Mouse (Mus musculus) forebrain, postnatal 0 days (tissue): Measurements from ENCODE around the gene Mrps21. TPM values are rescaled to one million over a fixed set of nuclear protein-coding genes. Genes with fewer than 3 reads are reported as not detected.
"Not testable (repeated sequence)": the region's sequence is repeated elsewhere in the genome, so short reads cannot be mapped to it uniquely, and the experiment has no call there.

Experiments
- ATAC-seq: fragments of 200-750 bp; cut with Nextera tagmentation; 2 replicates; pipeline ENCODE4 v1.8.0; 2017; ENCODE audit warnings: mild to moderate bottlenecking, moderate library complexity
- DNase-seq: peaks from one replicate; pipeline ENCODE4 v3.0.0-alpha.2; 2015
- H3K27ac ChIP-seq: fragments of 300-500 bp; sonication (generic); 2 replicates; pipeline ENCODE4 v1.5.1; 2014; ENCODE audit warnings: low read depth, mild to moderate bottlenecking, antibody characterized with exemption, low read length, moderate library complexity, mixed read lengths
- H3K27me3 ChIP-seq: fragments of 300-500 bp; sonication (generic); 2 replicates; pipeline ENCODE4 v1.6.1; 2014; ENCODE audit warnings: mild to moderate bottlenecking, low read length, mixed read lengths; ENCODE audit not compliant: insufficient read depth
- H3K36me3 ChIP-seq: fragments of 300-500 bp; sonication (generic); 2 replicates; pipeline ENCODE4 v1.6.1; 2014; ENCODE audit warnings: mild to moderate bottlenecking, moderate library complexity; ENCODE audit not compliant: insufficient read depth
- H3K4me1 ChIP-seq: fragments of 300-500 bp; sonication (generic); 2 replicates; pipeline ENCODE4 v1.6.1; 2014; ENCODE audit warnings: antibody characterized with exemption; ENCODE audit not compliant: insufficient read depth
- H3K4me2 ChIP-seq: fragments of 300-500 bp; sonication (generic); 2 replicates; pipeline ENCODE4 v1.6.1; 2014; ENCODE audit warnings: low read depth, mild to moderate bottlenecking, moderate library complexity
- H3K4me3 ChIP-seq: fragments of 300-500 bp; sonication (generic); 2 replicates; pipeline ENCODE4 v1.5.1; 2014; ENCODE audit warnings: low read depth, low read length, mixed read lengths
- H3K9ac ChIP-seq: fragments of 300-500 bp; sonication (generic); 2 replicates; pipeline ENCODE4 v1.6.1; 2014; ENCODE audit warnings: mild to moderate bottlenecking
- H3K9me3 ChIP-seq: fragments of 300-500 bp; sonication (generic); 2 replicates; pipeline ENCODE4 v1.6.1; 2016; ENCODE audit warnings: low read length
- CTCF ChIP-seq: sonication (generic); IDR thresholded peaks from 2 replicates; pipeline ENCODE4 v1.5.1; 2016; ENCODE audit warnings: antibody characterized with exemption, control low read depth, low read depth
- WGBS: fragments of 180-500 bp; shearing (Covaris S2); extraction: QIAGEN DNeasy Blood & Tissue Kit; methylation state at CpG from one replicate; pipeline ENCODE4 v1.1.7; 2014; 5-methylcytosine and 5-hydroxymethylcytosine counted together
- polyA plus RNA-seq: library from polyadenylated mRNA; unstranded; fragments of >200 nt; fragmentation: Nextera tagmentation; extraction: Ambion mirVana; gene quantifications from 2 replicates; pipeline ENCODE4 v1.2.1, GENCODE M21; 2015
- total RNA-seq: library from RNA; depleted of rRNA; stranded (reverse); fragments of >200 nt; gene quantifications from 2 replicates; pipeline ENCODE4 v1.2.3, GENCODE M21; 2014; rRNA removed

Gene Mrps21
- total RNA-seq (113 and 193 TPM in 2 replicates), polyA plus RNA-seq (251 and 296 TPM in 2 replicates)

GRCm38 (mm10) chr3:95871392-95871867, at the start of gene Mrps21:
TSS of gene Mrps21 (minus strand) at chr3:95871519.
- H3K27me3 ChIP-seq: no peaks in the 10 kb centered on the region
- H3K36me3 ChIP-seq: 0 out of 2 replicates have a peak, but pooled peaks cover 9% of the 10 kb centered on the region
- peak within 1 kb of the TSS; percentile 79 for H3K27ac ChIP-seq
- no peaks in the 10 kb centered on the region for H3K9me3 ChIP-seq
- H3K4me3 ChIP-seq: peak within 1 kb of the TSS; percentile 66
- WGBS: under 1% methylated on average over 33 of the region's 33 CpGs
- peak within 1 kb of the TSS; percentile 66 for H3K9ac ChIP-seq
- TF ChIP-seq CTCF: peak; percentile 16; the same call in 1 of the 2 replicates
- DNase-seq (peak; percentile 86), ATAC-seq (peak; percentile 99)
- H3K4me1 ChIP-seq: peaks cover 14% of the 10 kb centered on the region
- peak within 1 kb of the TSS; percentile 68 for H3K4me2 ChIP-seq

GRCm38 (mm10) chr3:95920532-95920931, 49.2 kb upstream of the Mrps21 start:
- not testable (repeated sequence) for H3K9me3 ChIP-seq

GRCm38 (mm10) chr3:95916760-95917159, 45.4 kb upstream of the Mrps21 start:
- DNase-seq (no peak), ATAC-seq (no peak)
- Histone ChIP-seq H3K36me3 (no peaks in the 10 kb centered on the region), H3K4me1 (no peaks in the 10 kb centered on the region), H3K27ac (no peak overlapping the region), H3K4me2 (no peak overlapping the region), H3K4me3 (no peak overlapping the region), H3K27me3 (no peaks in the 10 kb centered on the region), H3K9ac (no peak overlapping the region), H3K9me3 (no peaks in the 10 kb centered on the region)
- WGBS: 72% methylated on average over 7 of the region's 7 CpGs
- no peak for TF ChIP-seq CTCF

More at GRCm38 (mm10) chr3:95920532-95920931, 49.2 kb upstream of the Mrps21 start:
- not testable (repeated sequence) for DNase-seq, H3K9ac ChIP-seq, H3K36me3 ChIP-seq, H3K4me3 ChIP-seq, ATAC-seq, H3K27ac ChIP-seq, H3K4me1 ChIP-seq, H3K27me3 ChIP-seq, H3K4me2 ChIP-seq
- 73% methylated on average over 2 of the region's 2 CpGs for WGBS

GRCm38 (mm10) chr3:95914706-95915105, 43.4 kb upstream of the Mrps21 start:
- ATAC-seq (no peak), DNase-seq (no peak)
- no peak for TF ChIP-seq CTCF
- Histone ChIP-seq H3K4me3 (no peak overlapping the region), H3K4me1 (no peaks in the 10 kb centered on the region), H3K36me3 (no peaks in the 10 kb centered on the region), H3K27me3 (no peaks in the 10 kb centered on the region), H3K4me2 (no peak overlapping the region), H3K9me3 (no peaks in the 10 kb centered on the region), H3K9ac (no peak overlapping the region), H3K27ac (no peak overlapping the region)
- 94% methylated on average over 4 of the region's 4 CpGs for WGBS

- Histone ChIP-seq H3K27ac (no peak overlapping the region), H3K4me3 (no peak overlapping the region), H3K27me3 (peaks cover 10% of the 10 kb centered on the region; the same call in 1 of the 2 replicates), H3K36me3 (no peaks in the 10 kb centered on the region), H3K9ac (no peak overlapping the region), H3K9me3 (no peaks in the 10 kb centered on the region), H3K4me2 (no peak overlapping the region), H3K4me1 (peaks cover 25% of the 10 kb centered on the region)
- ATAC-seq (no peak), DNase-seq (no peak)
- no peak for TF ChIP-seq CTCF
- WGBS: 42% methylated on average over 4 of the region's 4 CpGs
These were observed 36.3 kb upstream of the Mrps21 start for GRCm38 (mm10) chr3:95907613-95908012.

- under 1% methylated on average over 12 of the region's 12 CpGs for WGBS
- ATAC-seq (no peak), DNase-seq (peak; percentile 52)
- Histone ChIP-seq H3K4me2 (peak overlapping the region; percentile 50), H3K4me3 (no peak overlapping the region), H3K36me3 (no peaks in the 10 kb centered on the region), H3K9me3 (no peaks in the 10 kb centered on the region), H3K4me1 (peaks cover 25% of the 10 kb centered on the region), H3K9ac (no peak overlapping the region), H3K27ac (no peak overlapping the region), H3K27me3 (peaks cover 10% of the 10 kb centered on the region; the same call in 1 of the 2 replicates)
- peak; percentile 82 for TF ChIP-seq CTCF
These were observed 35.5 kb upstream of the Mrps21 start for GRCm38 (mm10) chr3:95906860-95907259.

GRCm38 (mm10) chr3:95905940-95906492, 34.7 kb upstream of the Mrps21 start:
- peak; percentile 50 for DNase-seq
- Histone ChIP-seq H3K9ac (no peak overlapping the region), H3K4me3 (peak overlapping the region; percentile 24; the same call in 1 of the 2 replicates)

More at GRCm38 (mm10) chr3:95905940-95906492, 34.7 kb upstream of the Mrps21 start:
- Histone ChIP-seq H3K27me3 (peaks cover 10% of the 10 kb centered on the region; the same call in 1 of the 2 replicates), H3K36me3 (no peaks in the 10 kb centered on the region), H3K4me1 (peaks cover 25% of the 10 kb centered on the region), H3K9me3 (no peaks in the 10 kb centered on the region), H3K27ac (no peak overlapping the region), H3K4me2 (peak overlapping the region; percentile 50)
- ATAC-seq: 0 out of 2 replicates have a peak, but pooled peaks have one; percentile 40
- peak; percentile 63 for TF ChIP-seq CTCF
- whole genome bisulfite sequencing: 2% methylated on average over 12 of the region's 12 CpGs
